Mouse (Mus musculus) gastrocnemius, postnatal 14 days (tissue): ENCODE results near the gene Naxd. TPM values are rescaled to one million over a fixed set of nuclear protein-coding genes. Genes with fewer than 3 reads are reported as not detected.
"Not testable (repeated sequence)": the region's sequence is repeated elsewhere in the genome, so short reads cannot be mapped to it uniquely, and the experiment has no call there.

Experiments
- DNase-seq: peaks from one replicate; pipeline ENCODE4 v3.0.0; 2021; ENCODE audit warnings: mixed read lengths
- intact Hi-C: fragments of 180-260 bp; cut with DNase I; formaldehyde crosslinking; loops from one replicate; pipeline ENCODE4 v1.15.1; 2025; ENCODE audit warnings: low total_unique reads
- total RNA-seq, 2 experiments: library from RNA; stranded (reverse); gene quantifications; 2 replicates each; pipeline ENCODE4 v1.2.3; 2021

Gene Naxd
- total RNA-seq, 2 experiments from 2014 or later = 23.4 to 27.3 TPM

- intact Hi-C loops, DNase-seq: not testable (repeated sequence)
These were observed 30.8 kb upstream of the Naxd start for GRCm38 (mm10) chr8:11466528-11466927.

- DNase-seq = no peak
- intact Hi-C loops = no loop called here
These were observed 28.2 kb upstream of the Naxd start for GRCm38 (mm10) chr8:11469095-11469494.

GRCm38 (mm10) chr8:11470694-11471093, 26.6 kb upstream of the Naxd start:
- no peak for DNase-seq
- intact Hi-C loops = no loop called here

GRCm38 (mm10) chr8:11471309-11471708, 26.0 kb upstream of the Naxd start:
- intact Hi-C loops = no loop called here
- no peak for DNase-seq

- intact Hi-C loops = no loop called here
- DNase-seq = no peak
These were observed 24.2 kb upstream of the Naxd start for GRCm38 (mm10) chr8:11473072-11473471.

- DNase-seq = no peak
- intact Hi-C loops = no loop called here
These were observed 21.9 kb upstream of the Naxd start for GRCm38 (mm10) chr8:11475397-11475796.

- intact Hi-C loops = no loop called here
- DNase-seq = no peak
These were observed 21.4 kb upstream of the Naxd start for GRCm38 (mm10) chr8:11475876-11476275.

- intact Hi-C loops = no loop called here
- peak; percentile 45 for DNase-seq
These were observed 20.7 kb upstream of the Naxd start for GRCm38 (mm10) chr8:11476338-11477177.

- no peak for DNase-seq
- intact Hi-C loops = no loop called here
These were observed 20.1 kb upstream of the Naxd start for GRCm38 (mm10) chr8:11477178-11477553.

GRCm38 (mm10) chr8:11477811-11478761, 19.2 kb upstream of the Naxd start, which contains the start of gene Rab20:
Gene Rab20 (minus strand): TSS chr8:11478710.
- peak; percentile 64 for DNase-seq
- intact Hi-C loops = no loop called here

GRCm38 (mm10) chr8:11478807-11479527, 18.3 kb upstream of the Naxd start:
- intact Hi-C loops = no loop called here
- DNase-seq = no peak

GRCm38 (mm10) chr8:11479591-11479990, 17.7 kb upstream of the Naxd start:
- intact Hi-C loops = no loop called here
- no peak for DNase-seq

GRCm38 (mm10) chr8:11481876-11482275, 15.4 kb upstream of the Naxd start:
- no peak for DNase-seq
- intact Hi-C loops = loop anchor here (10.0 kb wide), 2 partner anchors 57 to 237 kb away; no protein-coding TSS in a partner anchor

GRCm38 (mm10) chr8:11482537-11482936, 14.8 kb upstream of the Naxd start:
- intact Hi-C loops = loop anchor here (10.0 kb wide), 2 partner anchors 58 to 238 kb away; no protein-coding TSS in a partner anchor
- DNase-seq = no peak

GRCm38 (mm10) chr8:11486142-11486541, 11.2 kb upstream of the Naxd start:
- intact Hi-C loops = loop anchor here (5.0 to 10.0 kb wide), 3 partner anchors 34 to 241 kb away; no protein-coding TSS in a partner anchor
- peak; percentile 70 for DNase-seq

GRCm38 (mm10) chr8:11487229-11487628, 10.1 kb upstream of the Naxd start:
- intact Hi-C loops = loop anchor here (5.0 to 10.0 kb wide), 3 partner anchors 35 to 242 kb away; no protein-coding TSS in a partner anchor
- DNase-seq = no peak

GRCm38 (mm10) chr8:11492340-11492739, 5.0 kb upstream of the Naxd start:
- DNase-seq, intact Hi-C loops: not testable (repeated sequence)

GRCm38 (mm10) chr8:11498281-11498680, 975 bp downstream of the Naxd start:
- intact Hi-C loops = no loop called here
- no peak for DNase-seq

- intact Hi-C loops = no loop called here
- no peak for DNase-seq
These were observed 1.6 kb downstream of the Naxd start for GRCm38 (mm10) chr8:11498786-11499485.
